Mouse (Mus musculus) myocyte (in vitro differentiated cells): ENCODE results near the gene Agbl3.

Source experiments
- CEBPB ChIP-seq: IDR thresholded peaks from 2 replicates; pipeline ENCODE4 v1.6.1; 2011; ENCODE audit warnings: mild to moderate bottlenecking, moderate library complexity; ENCODE audit not compliant: poor library complexity, insufficient read depth, severe bottlenecking
- E2F4 ChIP-seq: IDR thresholded peaks from one replicate; pipeline ENCODE4 v1.6.1; 2011; ENCODE audit warnings: mild to moderate bottlenecking, control low read depth, moderate library complexity; ENCODE audit not compliant: insufficient read depth
- MAX ChIP-seq: IDR thresholded peaks from one replicate; pipeline ENCODE4 v1.6.1; 2011; ENCODE audit warnings: low read depth, mild to moderate bottlenecking, control low read depth
- MYOD1 ChIP-seq, 3 experiments: IDR thresholded peaks; one replicate each; pipeline ENCODE4 v1.6.1; 2011; ENCODE audit warnings: control low read depth in 2 of 3, low read depth in 2 of 3, mild to moderate bottlenecking in 2 of 3, moderate library complexity in 1 of 3; ENCODE audit not compliant: insufficient read length in 2 of 3, control insufficient read depth in 1 of 3
- MYOG ChIP-seq, 3 experiments: IDR thresholded peaks; one replicate each; pipeline ENCODE4 v1.6.1; 2011; ENCODE audit warnings: control low read depth in 2 of 3, low read depth in 2 of 3, mild to moderate bottlenecking in 2 of 3; ENCODE audit not compliant: insufficient read length in 2 of 3, control insufficient read depth in 1 of 3, insufficient read depth in 1 of 3
- POLR2A ChIP-seq: IDR thresholded peaks from one replicate; pipeline ENCODE4 v1.6.1; 2011; ENCODE audit warnings: low read depth, mild to moderate bottlenecking, control low read depth, moderate library complexity; ENCODE audit not compliant: insufficient read length
- POLR2AphosphoS2 ChIP-seq: IDR thresholded peaks from one replicate; pipeline ENCODE4 v1.6.1; 2011; ENCODE audit warnings: low read depth, control low read depth; ENCODE audit not compliant: insufficient read length
- REST ChIP-seq: IDR thresholded peaks from one replicate; pipeline ENCODE4 v1.6.1; 2011; ENCODE audit warnings: mild to moderate bottlenecking, control low read depth, moderate library complexity; ENCODE audit not compliant: insufficient read depth, insufficient read length
- SRF ChIP-seq: IDR thresholded peaks from one replicate; pipeline ENCODE4 v1.6.1; 2011; ENCODE audit warnings: low read depth; ENCODE audit not compliant: control insufficient read depth, insufficient read length
- TCF12 ChIP-seq: IDR thresholded peaks from one replicate; pipeline ENCODE4 v1.6.1; 2011; ENCODE audit warnings: mild to moderate bottlenecking, control low read depth; ENCODE audit not compliant: poor library complexity, insufficient read depth, severe bottlenecking
- USF1 ChIP-seq: IDR thresholded peaks from one replicate; pipeline ENCODE4 v1.6.1; 2011; ENCODE audit warnings: low read depth, mild to moderate bottlenecking, control low read depth, moderate library complexity

- TF ChIP-seq USF1 (no peak), POLR2A (no peak), REST (no peak), MYOD1 (IDR thresholded peaks at IDR 0.05; ENCODE audit: control insufficient read depth in 1 of 3, insufficient read length in 2 of 3, low read depth in 2 of 3) (no peak), SRF (no peak), CEBPB (no peak), TCF12 (no peak), MAX (no peak), MYOG (IDR thresholded peaks at IDR 0.05; ENCODE audit: control insufficient read depth in 1 of 3, insufficient read depth in 1 of 3, insufficient read length in 2 of 3, low read depth in 2 of 3) (no peak), POLR2AphosphoS2 (no peak), E2F4 (no peak)
These were observed 87.7 kb downstream of the Agbl3 start for GRCm38 (mm10) chr6:34867995-34868350.
